Mouse (Mus musculus): ENCODE data around the gene Gch1.

DNA sequence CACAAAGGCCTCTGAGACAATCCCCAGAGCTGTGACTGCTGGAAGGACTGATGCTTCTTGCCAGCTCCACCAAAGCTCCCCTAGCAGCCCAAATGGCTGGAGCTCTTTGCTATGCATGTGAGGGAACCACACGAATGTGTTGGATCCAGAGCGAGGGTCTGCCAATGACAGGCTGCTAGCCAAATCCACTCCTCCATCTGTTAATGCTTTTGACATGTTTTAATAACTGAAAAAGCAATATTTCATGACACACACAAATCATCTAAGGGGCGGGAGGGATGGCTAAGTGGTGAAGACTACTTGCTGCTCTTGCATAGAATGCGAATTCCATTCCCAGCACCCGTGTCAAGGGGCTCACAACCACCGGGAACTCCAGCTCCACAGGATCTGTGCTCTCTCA lies 37.9 kb downstream of the Gch1 start:
- TF ChIP-seq POLR2A (IDR thresholded peaks at IDR 0.05; ENCODE audit: borderline replicate concordance, extremely low read depth, low read depth, low read length) (no peak), CTCF (IDR thresholded peaks at IDR 0.05; ENCODE audit: insufficient read depth, low read length) (no peak)
